Mouse (Mus musculus): ENCODE measurements at regions not wholly inside any gene's neighbourhood (a gene's known extent, or its start where the extent isn't known, plus 50 kb on each side); places are given as distances from the start of the nearest gene placed in this dataset.

GRCm38 (mm10) chr17:4913001-4913400 lies 81.1 kb upstream of the Arid1b start:
- TF ChIP-seq GATA1 (IDR thresholded peaks at IDR 0.05; ENCODE audit: borderline replicate concordance, low read length) (no peak), FLI1 (IDR thresholded peaks at IDR 0.05; ENCODE audit: low read length) (no peak)
